Mouse (Mus musculus): Measurements from ENCODE around the gene Ube2g2. TPM values are rescaled to one million over a fixed set of nuclear protein-coding genes. Genes with fewer than 3 reads are reported as not detected.

Gene Ube2g2
- polyA plus RNA-seq, 1 experiment from 2014 or later = 91.1 TPM

DNA sequence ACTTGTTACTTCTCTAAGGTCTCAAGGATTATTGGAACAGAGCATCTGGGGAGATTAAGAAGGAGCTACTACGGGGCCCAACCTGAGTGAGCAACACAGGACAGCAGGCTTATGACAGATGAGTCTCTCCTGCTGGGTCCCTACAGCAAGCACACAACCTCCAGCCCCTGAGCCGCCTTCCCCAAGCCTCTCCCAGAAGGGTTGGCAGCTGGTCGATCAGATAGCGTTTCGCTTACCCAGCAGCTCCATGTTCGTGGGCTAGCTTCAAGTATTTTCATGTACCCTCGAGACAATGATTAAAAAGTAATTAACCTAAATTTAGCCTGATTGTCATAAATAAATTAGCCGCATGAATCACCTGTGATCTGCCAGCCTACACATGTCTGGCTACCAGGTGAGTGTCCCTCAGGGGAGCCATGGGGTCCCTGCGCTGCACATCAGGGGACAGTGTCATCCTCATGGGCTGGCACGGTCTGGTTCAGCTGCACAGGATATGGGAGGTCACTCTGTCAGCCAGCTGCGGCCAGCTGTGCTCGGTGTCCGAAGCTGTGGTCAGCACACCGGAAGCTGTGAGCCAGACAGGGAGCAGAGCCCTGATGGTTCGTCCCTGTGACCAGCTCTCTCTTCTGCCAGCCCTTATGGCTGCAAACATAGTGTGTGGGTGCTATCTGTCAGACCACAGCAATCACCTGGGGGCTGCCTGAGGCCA is 36.4 kb downstream of the Ube2g2 start:
- Histone ChIP-seq H3K9ac (no peak overlapping the region), H3K27ac (no peak overlapping the region)

DNA sequence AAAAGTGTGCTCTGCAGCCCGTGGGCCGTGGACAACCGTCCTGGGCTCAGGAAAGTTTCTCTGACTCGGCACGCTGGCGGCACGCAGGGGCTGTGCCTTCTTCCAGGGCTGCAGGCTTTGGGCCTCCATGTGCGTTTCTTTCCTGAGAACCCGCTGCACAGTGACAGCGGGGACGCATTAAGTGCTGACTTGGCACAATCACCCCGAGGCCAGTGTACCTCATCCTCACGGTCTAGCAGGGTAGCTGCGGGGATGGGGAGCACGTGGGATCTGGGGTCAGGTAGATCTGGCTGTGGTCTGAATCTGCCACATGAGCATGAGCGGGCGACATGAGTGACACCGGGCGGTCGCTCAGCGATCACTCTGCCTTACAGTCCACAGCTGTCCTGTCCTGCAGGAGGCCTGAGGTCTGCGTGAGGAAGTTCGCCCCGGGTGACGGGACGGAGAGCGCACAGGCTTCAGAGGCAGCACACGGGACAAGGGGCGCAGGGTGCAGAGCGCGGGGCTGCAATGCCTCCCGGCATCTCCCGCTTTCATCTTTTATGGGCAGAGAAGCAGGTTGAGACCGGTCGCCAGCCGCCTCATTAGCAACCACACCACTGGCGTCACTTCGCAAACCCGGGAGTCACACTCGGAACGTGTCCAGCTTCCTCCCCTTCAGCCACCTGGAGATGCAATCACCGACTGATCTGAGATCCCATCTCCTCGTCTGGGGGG is 42.0 kb downstream of the Ube2g2 start:
- H3K9me3 ChIP-seq = no peaks in the 10 kb centered on the region
- H3K4me1 ChIP-seq = no peaks in the 10 kb centered on the region
- H3K4me2 ChIP-seq = no peak overlapping the region; the same call in 1 of the 2 replicates
- H3K9ac ChIP-seq = no peak overlapping the region
- H3K36me3 ChIP-seq (replicated peaks) = no peaks in the 10 kb centered on the region
- H3K4me3 ChIP-seq = no peak overlapping the region
- 63% methylated on average over 43 of the region's 43 CpGs for WGBS
- H3K27me3 ChIP-seq (replicated peaks) = no peaks in the 10 kb centered on the region
- no peak overlapping the region for H3K27ac ChIP-seq
- ATAC-seq (replicated peaks) = no peak

More for the DNA sequence above, 36.4 kb downstream of the Ube2g2 start:
- Histone ChIP-seq H3K9me3 (no peaks in the 10 kb centered on the region), H3K4me3 (no peak overlapping the region), H3K4me2 (no peak overlapping the region), H3K27me3 (replicated peaks) (no peaks in the 10 kb centered on the region), H3K4me1 (0 out of 2 replicates have a peak, but pooled peaks cover 4% of the 10 kb centered on the region), H3K36me3 (replicated peaks) (no peaks in the 10 kb centered on the region)
- WGBS = 73% methylated on average over 15 of the region's 15 CpGs
- ATAC-seq (replicated peaks) = no peak

DNA sequence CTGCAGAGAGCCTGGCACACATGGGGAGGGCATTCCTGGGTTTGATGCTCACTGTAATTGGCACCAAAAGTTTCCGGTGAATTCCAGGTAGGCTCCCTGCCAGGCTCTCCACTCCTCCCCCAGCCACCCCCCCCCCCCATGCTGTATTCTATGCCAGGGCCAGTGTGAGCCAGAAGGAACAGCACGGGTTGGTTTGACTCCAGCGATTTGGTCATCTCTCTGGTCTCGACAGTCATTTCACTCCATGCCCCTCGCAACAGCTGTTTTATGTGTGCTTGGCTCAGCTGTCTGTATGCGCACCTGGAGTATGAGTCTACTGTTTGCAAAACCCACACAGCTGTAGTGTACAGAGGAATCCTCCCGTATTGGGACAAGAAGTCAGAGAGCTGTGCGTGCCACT is 44.3 kb downstream of the Ube2g2 start:
- H3K9me3 ChIP-seq = no peaks in the 10 kb centered on the region
- no peak overlapping the region for H3K4me3 ChIP-seq
- no peaks in the 10 kb centered on the region for H3K4me1 ChIP-seq
- H3K27me3 ChIP-seq (replicated peaks) = no peaks in the 10 kb centered on the region
- H3K36me3 ChIP-seq (replicated peaks) = no peaks in the 10 kb centered on the region
- H3K9ac ChIP-seq = no peak overlapping the region
- 79% methylated on average over 8 of the region's 8 CpGs for WGBS
- H3K4me2 ChIP-seq = no peak overlapping the region
- no peak overlapping the region for H3K27ac ChIP-seq
- ATAC-seq (replicated peaks) = no peak

DNA sequence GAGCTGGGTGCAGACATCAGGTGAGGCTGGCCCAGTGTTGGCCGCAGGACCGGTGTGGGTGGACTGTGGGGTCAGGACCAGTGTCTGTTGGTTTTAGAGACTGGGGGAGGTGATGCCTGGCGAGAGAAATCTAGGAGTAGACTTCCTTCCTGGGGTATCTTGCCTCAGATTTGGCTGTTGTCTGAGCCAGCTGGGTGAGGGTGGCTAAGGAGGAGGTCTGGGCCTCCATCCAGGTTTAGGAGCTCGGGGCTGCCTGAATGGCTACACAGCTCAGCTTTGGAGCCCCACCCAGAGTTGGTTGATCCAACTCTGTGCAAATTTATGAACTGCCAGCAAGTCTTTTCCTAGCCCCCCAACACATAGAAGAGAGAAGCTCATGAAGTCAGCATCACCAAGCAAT is 45.3 kb downstream of the Ube2g2 start:
- no peaks in the 10 kb centered on the region for H3K36me3 ChIP-seq (replicated peaks)
- H3K4me3 ChIP-seq = no peak overlapping the region
- H3K27me3 ChIP-seq (replicated peaks) = no peaks in the 10 kb centered on the region
- H3K9ac ChIP-seq = no peak overlapping the region
- 83% methylated on average over 4 of the region's 4 CpGs for WGBS
- H3K4me2 ChIP-seq = no peak overlapping the region
- no peaks in the 10 kb centered on the region for H3K4me1 ChIP-seq
- no peaks in the 10 kb centered on the region for H3K9me3 ChIP-seq
- ATAC-seq (replicated peaks) = no peak
- H3K27ac ChIP-seq = no peak overlapping the region

DNA sequence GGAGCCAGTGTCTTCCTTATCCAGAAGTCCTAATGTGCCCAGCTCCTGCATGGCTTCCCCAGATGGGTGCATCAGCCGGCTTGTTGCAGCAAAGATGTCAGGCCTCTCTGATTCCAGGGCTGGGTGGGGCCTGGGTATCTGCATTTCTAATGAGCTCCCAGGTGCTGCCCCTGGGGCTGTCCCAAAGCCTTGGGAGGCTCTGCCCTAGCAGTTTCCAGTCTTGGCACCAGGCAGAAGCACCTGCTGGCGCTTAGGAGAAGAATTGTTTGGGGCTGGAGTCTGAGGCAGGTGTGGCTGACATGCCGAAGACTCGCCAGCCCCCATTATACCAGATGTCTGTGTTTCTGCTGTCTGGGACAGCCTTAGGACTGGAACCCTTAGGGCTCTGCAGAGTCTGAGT is 48.6 kb downstream of the Ube2g2 start:
- no peaks in the 10 kb centered on the region for H3K4me1 ChIP-seq
- no peak overlapping the region for H3K4me2 ChIP-seq
- H3K36me3 ChIP-seq (replicated peaks) = no peaks in the 10 kb centered on the region
- H3K27ac ChIP-seq = no peak overlapping the region
- H3K4me3 ChIP-seq = no peak overlapping the region
- H3K9ac ChIP-seq = no peak overlapping the region
- no peaks in the 10 kb centered on the region for H3K9me3 ChIP-seq
- 86% methylated on average over 4 of the region's 4 CpGs for WGBS
- no peak for ATAC-seq (replicated peaks)
- no peaks in the 10 kb centered on the region for H3K27me3 ChIP-seq (replicated peaks)

DNA sequence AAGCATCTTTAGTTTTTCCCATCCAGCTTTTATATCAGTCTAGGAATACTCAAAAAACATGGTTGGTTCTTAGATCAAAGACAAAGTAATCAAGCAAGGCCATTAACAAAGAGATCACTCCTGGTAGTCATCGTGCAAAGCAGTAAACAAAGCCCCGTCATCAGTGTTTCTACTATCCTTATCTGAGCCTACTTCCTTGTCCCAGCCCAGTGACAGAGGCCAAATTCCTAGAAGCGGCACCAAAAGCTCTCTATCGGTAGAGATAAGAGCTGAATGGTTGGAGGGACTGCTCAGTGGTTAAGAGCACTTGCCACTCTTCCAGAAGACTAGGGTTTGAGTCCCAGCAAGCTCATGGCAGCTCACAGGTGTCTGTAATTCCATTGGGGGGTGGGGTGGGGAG is 49.4 kb downstream of the Ube2g2 start:
- ATAC-seq (replicated peaks) = no peak
- WGBS = 86% methylated on average over 4 of the region's 4 CpGs

DNA sequence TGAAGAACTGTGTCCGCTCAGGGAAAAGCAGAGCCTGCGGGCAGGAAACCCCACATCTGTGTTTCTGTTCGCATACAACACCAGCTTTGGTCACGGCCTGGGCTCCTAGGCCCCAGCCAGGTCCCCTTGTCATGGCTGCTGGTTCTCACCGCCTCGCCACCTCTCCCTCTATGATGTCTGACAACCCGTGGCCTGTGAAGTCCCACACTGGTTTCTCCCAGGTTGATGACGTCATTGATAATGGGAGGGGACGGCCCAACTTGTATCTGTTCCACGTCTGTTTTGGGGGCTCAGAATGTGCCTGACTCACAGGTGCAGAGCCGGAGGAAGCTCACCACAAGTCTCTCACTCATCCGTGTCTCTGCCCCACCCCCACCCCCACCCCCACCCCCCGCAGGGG is 51.7 kb downstream of the Ube2g2 start:
- H3K27ac ChIP-seq = no peak overlapping the region
- ATAC-seq (replicated peaks) = no peak
- peaks cover 18% of the 10 kb centered on the region for H3K27me3 ChIP-seq (replicated peaks)
- H3K4me2 ChIP-seq = no peak overlapping the region
- no peaks in the 10 kb centered on the region for H3K9me3 ChIP-seq
- H3K9ac ChIP-seq = no peak overlapping the region
- WGBS = 57% methylated on average over 13 of the region's 13 CpGs
- no peaks in the 10 kb centered on the region for H3K36me3 ChIP-seq (replicated peaks)
- no peak overlapping the region for H3K4me3 ChIP-seq
- H3K4me1 ChIP-seq = peaks cover 14% of the 10 kb centered on the region

More for the DNA sequence above, 49.4 kb downstream of the Ube2g2 start:
- Histone ChIP-seq H3K27me3 (replicated peaks) (no peaks in the 10 kb centered on the region), H3K9me3 (no peaks in the 10 kb centered on the region), H3K27ac (no peak overlapping the region), H3K4me1 (no peaks in the 10 kb centered on the region), H3K9ac (no peak overlapping the region), H3K4me2 (no peak overlapping the region), H3K4me3 (no peak overlapping the region), H3K36me3 (replicated peaks) (no peaks in the 10 kb centered on the region)

DNA sequence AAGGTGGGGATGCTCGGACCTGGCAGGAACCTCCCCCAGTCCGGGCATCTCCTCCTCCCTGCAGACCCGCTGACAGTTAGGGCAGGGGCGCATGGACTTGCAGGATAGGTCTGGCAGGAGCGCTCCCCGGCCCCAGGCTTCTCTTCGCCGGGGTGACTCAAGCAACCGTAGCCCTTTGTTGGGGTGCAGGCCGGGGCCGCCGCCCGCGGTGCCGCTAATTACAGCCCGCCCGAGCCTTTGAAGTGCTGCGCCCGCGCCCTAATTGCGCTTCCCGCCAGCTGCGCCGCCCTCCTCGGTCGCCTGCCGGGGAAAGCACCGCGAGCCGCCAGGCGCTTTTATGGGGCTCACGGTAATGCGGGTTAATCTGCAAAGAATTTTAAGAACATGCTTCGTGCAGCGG is 55.5 kb downstream of the Ube2g2 start:
- ATAC-seq (replicated peaks) = peak; percentile 52
- whole genome bisulfite sequencing = 0% methylated on average over 34 of the region's 35 CpGs
- H3K27me3 ChIP-seq (replicated peaks) = peaks cover 21% of the 10 kb centered on the region

DNA sequence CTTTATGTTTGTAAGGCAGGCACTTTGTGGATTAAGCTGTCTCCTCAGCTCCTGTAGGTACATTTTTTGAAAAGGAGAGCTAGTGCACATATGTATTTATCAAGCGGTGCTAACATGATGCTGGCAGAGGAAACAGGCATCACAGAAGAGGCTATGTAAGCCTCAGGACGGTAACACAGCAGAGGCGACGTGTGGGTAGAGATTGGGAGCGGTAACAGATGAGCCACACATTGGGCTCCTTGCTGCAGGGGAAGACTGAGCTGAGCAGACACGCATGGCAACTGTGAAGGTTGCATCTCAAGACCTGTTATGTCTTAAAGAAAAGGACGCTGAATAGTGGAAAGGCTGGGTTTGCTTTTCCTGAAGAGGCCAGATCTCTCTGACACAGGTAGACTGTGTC is 60.9 kb downstream of the Ube2g2 start:
- peaks cover 19% of the 10 kb centered on the region for H3K27me3 ChIP-seq (replicated peaks)

More for the DNA sequence above, 55.5 kb downstream of the Ube2g2 start:
- Histone ChIP-seq H3K4me2 (peak overlapping the region; percentile 68), H3K4me1 (peaks cover 14% of the 10 kb centered on the region), H3K4me3 (peak overlapping the region; percentile 33), H3K27ac (no peak overlapping the region), H3K9me3 (no peaks in the 10 kb centered on the region), H3K9ac (no peak overlapping the region), H3K36me3 (replicated peaks) (no peaks in the 10 kb centered on the region)

DNA sequence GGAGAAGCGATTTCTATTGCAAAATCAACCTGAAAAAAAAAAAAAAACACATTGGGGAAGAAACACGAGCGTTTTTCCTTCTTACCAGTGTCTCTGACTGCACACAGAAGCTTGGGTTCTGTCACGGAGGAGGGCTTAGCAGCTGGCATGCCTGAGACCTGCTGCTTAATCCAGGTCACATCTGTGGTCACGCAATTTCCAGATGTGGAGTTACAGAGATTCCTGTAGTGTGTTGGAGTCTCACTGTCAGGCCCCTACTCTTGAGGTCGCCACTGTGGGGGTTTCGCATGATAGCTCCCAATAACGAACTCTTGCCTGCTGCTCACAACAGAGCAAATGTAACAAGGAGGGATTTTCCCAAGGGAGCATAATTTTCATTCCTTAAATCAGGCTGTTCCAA is 62.1 kb downstream of the Ube2g2 start:
- Histone ChIP-seq H3K9me3 (no peaks in the 10 kb centered on the region), H3K4me2 (no peak overlapping the region), H3K36me3 (replicated peaks) (no peaks in the 10 kb centered on the region), H3K27ac (no peak overlapping the region), H3K4me1 (peaks cover 12% of the 10 kb centered on the region; the same call in 1 of the 2 replicates), H3K27me3 (replicated peaks) (0 out of 2 replicates have a peak, but pooled peaks cover 11% of the 10 kb centered on the region), H3K4me3 (no peak overlapping the region), H3K9ac (no peak overlapping the region)
- WGBS = 39% methylated on average over 8 of the region's 8 CpGs
- ATAC-seq (replicated peaks) = no peak

More for the DNA sequence above, 60.9 kb downstream of the Ube2g2 start:
- 78% methylated on average over 7 of the region's 7 CpGs for WGBS
- no peak overlapping the region for H3K4me2 ChIP-seq
- H3K9ac ChIP-seq = no peak overlapping the region
- no peak for ATAC-seq (replicated peaks)
- H3K4me3 ChIP-seq = no peak overlapping the region
- peaks cover 16% of the 10 kb centered on the region for H3K4me1 ChIP-seq
- no peak overlapping the region for H3K27ac ChIP-seq
- H3K36me3 ChIP-seq (replicated peaks) = no peaks in the 10 kb centered on the region
- no peaks in the 10 kb centered on the region for H3K9me3 ChIP-seq

DNA sequence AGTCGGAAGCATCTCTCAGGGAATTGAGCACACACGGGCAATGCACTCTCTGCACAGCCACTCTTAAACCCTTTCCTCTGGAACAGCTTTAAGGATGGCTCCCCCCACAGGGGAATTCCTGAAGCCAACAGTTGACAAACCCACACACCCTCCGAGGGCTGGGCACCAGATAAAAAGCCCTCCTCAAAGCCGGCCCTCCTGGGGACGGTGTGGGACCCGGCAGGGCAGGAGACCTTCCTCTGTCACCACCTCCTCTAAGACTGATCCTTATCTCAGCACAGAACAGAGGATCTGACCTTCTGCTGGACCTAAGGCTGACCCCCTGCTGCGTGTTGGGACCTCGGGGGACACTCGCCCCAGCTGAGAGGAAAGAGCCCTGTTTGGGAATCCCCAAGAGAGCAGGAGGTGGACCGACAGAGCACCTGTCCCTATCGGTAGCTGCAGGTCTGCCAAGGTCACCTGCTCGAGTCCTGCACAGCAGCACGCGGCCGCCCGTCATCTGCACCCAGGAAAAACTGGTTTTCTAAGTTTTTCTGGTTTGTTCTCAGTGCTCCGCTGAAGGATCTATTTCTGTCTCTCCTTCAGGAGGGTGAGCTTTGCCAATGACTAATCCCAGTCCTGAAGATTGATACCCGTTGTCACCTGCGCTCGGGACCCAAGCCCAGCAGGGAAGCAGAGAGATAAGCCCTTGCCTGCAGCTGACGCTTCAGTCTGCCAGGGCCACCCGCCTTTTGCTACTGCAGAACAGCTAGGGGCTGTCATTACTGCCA is 64.0 kb downstream of the Ube2g2 start, which contains the start of gene Tspear:
Gene Tspear, plus strand, starts transcription at position 675 of the 770 bp plus-strand sequence.
- Histone ChIP-seq H3K9me3 (no peaks in the 10 kb centered on the region), H3K36me3 (replicated peaks) (no peaks in the 10 kb centered on the region), H3K4me2 (no peak within 1 kb of the TSS), H3K4me1 (peaks cover 12% of the 10 kb centered on the region; the same call in 1 of the 2 replicates), H3K4me3 (no peak within 1 kb of the TSS), H3K9ac (no peak within 1 kb of the TSS), H3K27me3 (replicated peaks) (0 out of 2 replicates have a peak, but pooled peaks cover 11% of the 10 kb centered on the region), H3K27ac (no peak within 1 kb of the TSS)
- WGBS = 7% methylated on average over 22 of the region's 22 CpGs
- ATAC-seq (replicated peaks) = no peak

DNA sequence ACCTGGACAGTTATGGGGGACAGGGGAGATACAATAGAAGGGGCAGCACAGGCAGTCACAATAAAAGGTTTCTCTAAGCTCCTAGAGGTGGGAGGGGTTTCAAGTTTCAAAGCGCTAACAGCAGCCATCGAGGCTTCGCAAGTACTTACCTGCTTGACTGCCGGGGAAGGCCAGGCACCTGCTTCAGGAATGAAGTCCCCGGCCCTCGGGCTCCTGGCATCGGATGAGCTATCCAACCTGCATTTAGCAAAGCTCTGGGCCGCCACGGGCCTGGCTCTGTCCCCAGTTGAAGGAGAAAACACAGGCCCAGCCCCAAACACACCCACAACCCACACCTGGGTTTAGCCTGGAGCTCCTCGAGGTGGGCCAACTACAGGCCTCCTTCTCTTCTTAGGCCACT is 64.9 kb downstream of the Ube2g2 start:
- no peak overlapping the region for H3K4me3 ChIP-seq
- no peaks in the 10 kb centered on the region for H3K9me3 ChIP-seq
- no peaks in the 10 kb centered on the region for H3K36me3 ChIP-seq (replicated peaks)
- WGBS = 25% methylated on average over 10 of the region's 10 CpGs
- H3K9ac ChIP-seq = no peak overlapping the region
- H3K4me2 ChIP-seq = no peak overlapping the region
- peaks cover 12% of the 10 kb centered on the region; the same call in 1 of the 2 replicates for H3K4me1 ChIP-seq
- no peak overlapping the region for H3K27ac ChIP-seq
- no peak for ATAC-seq (replicated peaks)
- H3K27me3 ChIP-seq (replicated peaks) = 0 out of 2 replicates have a peak, but pooled peaks cover 11% of the 10 kb centered on the region

Data from midbrain, embryonic 15.5 days (tissue).